Mouse (Mus musculus): ENCODE measurements around the gene Tm4sf5.
"Not testable (repeated sequence)": the region's sequence is repeated elsewhere in the genome, so short reads cannot be mapped to it uniquely, and the experiment has no call there.

The Tm4sf5 gene

DNA sequence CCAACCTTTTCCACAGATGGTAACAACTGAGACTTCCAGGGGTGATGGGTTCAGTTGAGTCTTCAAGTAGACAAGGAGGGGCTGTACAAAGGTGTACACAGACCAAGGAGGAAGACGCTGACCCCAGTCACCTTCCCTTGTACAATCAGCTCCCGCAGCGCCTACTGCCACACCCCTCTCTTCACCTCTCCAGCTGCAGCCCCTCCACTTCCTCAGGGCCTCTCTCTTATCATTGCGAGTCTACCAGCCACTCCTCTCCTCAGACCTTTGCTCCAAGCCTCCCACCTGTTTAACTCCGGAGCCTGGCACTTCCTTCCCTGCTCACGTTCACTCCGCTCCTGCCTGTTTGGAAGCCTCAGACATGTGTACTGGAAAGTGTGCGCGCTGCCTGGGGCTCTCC is at the start of gene Tm4sf5:
Gene Tm4sf5 (plus strand): TSS at position 275 of the 400 bp plus-strand sequence.
- DNase-seq = no peak

GRCm38 (mm10) chr11:70458688-70459600 is 46.1 kb upstream of the Tm4sf5 start, which contains the start of gene Zmynd15:
Gene Zmynd15 (plus strand): TSS chr11:70459433.
- no peak for DNase-seq

- peak in 1 of 2 experiments; percentile 27 for DNase-seq
These were observed 45.4 kb upstream of the Tm4sf5 start, which contains the start of gene Cxcl16 for GRCm38 (mm10) chr11:70459601-70460101. Gene Cxcl16 (minus strand): TSS chr11:70459984.

DNA sequence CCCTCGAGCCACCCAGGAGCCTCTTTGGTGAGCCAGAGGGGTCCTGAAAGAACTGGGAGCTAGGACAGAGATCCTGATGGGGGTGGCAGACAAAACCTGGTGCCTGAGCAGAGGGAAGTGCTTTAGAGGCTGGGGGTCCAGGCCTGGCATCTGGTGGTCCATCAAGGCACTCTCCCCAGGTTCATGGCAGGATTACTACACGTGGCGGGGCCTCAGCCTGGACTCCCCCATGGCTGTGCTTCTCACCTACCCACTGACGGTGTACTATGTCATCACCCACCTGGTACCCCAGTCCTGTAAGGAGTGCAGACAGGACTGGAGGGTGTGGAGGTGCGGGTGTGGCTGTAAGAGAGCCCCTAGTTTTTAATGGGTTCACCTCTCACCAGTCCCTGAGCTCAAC is 41.1 kb upstream of the Tm4sf5 start:
- no peak for DNase-seq

GRCm38 (mm10) chr11:70465211-70465610 is 39.8 kb upstream of the Tm4sf5 start:
- peak in 1 of 2 experiments; percentile 21 for DNase-seq

DNA sequence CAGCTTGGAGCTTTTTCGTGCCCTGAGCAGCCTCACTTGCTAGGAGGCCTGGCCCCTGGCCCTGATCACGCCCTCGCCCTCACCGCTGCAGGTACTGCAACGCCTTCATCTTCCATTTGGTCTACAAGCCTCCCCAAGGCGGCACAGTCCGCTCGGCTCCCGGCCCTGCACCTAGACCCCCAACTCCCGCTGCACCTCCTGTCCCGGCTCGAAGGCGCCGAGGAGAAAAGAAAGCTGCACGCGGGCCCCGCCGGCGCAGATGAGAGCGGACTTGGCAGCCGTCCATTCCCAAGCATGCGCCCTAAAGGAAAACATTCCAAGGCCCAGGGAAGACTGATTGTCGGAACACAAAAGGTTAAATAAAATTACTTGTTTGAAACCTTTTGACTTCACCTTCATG is 39.2 kb upstream of the Tm4sf5 start:
- peak; percentile 49 to 60 for DNase-seq

DNA sequence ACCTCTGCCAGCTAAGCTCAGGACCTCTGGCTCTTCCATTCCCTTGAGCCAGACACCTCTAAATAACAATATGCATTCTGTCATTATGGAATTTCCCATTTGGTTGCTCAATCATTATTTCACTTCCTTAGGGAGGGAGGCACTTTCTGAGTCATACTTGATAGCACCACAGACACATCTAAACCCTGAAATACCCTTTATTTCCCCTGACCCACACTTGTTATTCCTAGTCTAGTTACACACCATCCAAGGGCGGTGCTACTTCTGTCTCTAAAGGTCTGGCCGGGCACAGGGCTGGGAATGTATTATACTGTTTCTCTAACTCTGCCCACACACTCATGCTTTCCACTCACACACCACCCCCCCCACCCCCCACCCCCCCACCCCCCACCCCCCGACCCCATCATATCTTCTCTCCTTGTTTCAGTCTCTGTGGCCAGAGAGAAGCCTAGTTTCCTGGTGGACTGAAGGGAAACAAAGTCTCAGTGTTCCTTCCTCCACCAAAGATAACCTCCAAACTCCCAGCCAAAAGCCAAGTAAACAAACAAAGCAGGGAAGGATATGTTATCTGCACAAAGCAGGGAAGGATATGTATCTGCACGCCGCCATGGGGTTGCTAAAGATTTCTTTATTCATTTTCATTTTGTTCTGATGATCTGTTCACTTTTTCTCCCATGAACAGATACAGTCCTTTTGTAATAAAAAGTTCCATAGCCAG is 37.0 kb upstream of the Tm4sf5 start:
- no peak for DNase-seq

DNA sequence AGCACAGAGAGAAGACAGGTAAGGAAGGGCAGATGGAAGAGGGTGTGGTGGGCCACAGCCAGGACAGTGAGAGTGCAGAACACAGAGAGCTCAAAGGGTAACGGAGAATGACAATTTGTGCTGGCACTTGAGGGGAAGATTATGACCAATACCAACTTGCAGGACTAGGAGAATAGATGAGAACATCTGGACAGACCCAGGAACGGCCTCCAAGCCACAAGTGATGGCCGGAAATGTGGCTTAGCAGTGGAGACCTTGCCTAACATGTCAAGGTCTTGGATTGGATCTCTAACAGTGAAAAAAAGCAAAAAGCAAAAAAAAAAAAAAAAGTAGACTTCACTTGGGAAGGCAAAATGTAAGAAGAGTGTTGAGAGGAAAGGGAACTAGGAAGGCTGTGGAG is 35.3 kb upstream of the Tm4sf5 start:
- no peak for DNase-seq

DNA sequence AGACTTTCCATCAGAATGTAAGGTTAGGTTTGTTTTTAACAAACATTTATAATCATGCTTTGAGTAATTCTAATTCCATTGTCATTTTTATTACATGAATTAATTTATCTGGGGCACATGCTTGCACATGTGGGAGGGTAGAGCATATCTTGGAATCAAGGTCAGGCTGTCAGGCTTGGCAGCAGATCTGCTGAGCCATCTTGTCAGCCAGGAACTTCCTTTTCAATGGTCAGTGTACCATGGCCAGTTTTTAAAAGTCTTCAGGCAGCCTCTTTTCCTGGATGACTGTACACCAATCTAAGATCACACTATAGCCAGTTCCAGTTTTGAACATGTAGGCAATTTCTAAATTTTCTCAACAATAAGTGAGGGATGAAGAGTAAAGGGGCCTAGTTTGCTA is 32.3 kb upstream of the Tm4sf5 start:
- DNase-seq = no peak

- not testable (repeated sequence) for DNase-seq
These were observed 31.8 kb upstream of the Tm4sf5 start for GRCm38 (mm10) chr11:70473291-70473690.

DNA sequence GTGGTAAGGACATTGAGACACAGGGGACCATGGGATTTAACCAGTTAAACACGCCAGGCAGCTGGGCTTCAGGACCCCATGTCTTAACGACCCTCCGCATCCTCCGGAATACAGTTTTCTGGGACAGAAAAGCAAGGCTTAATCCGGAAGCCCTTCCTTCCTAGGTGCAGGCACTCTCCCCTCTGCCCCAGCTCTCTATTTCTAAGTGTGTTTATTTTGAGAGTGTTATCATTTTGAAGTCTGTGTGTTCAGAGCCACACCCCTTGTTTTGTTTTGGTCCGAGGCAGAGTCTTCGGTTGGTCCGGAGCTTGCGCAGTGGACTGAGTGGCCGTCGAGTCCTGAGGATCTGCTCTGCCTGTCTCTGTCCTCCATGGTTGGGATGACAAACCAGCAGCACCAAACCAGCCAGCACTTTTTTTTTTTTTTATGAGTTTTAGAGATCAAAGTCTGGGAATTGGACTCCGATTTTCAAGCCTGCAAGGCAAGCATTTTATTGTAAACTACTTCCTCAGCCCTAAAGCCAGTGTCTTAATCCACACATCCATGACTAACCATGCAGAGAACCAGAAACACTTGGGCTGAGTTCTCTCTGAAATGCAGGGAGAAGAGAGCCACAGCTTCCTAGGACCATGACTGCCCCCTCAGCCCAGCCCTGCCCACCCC is 30.0 kb upstream of the Tm4sf5 start:
- DNase-seq = no peak

DNA sequence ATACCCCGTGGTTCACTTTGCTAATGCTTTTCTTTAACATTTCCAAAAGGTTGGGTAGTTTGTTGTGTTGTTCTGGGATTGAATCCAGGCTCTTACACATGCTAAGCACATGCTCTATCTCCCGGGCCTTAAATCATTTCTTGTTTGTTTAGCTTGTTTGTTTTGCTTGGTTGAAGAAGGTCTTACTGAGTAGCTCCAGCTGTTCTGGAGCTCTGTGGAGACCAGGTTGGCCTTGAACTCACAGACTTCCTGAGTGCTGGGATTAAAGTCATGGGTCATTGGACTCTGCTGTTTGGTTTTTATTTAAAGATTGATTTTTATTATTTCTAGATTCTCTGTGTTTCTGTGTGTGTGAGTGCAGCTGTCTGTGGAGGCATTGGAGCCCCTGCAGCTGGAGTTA is 19.5 kb upstream of the Tm4sf5 start:
- no peak for DNase-seq

GRCm38 (mm10) chr11:70487816-70488215 is 17.2 kb upstream of the Tm4sf5 start:
- no peak for DNase-seq

- no peak for DNase-seq
These were observed 15.9 kb upstream of the Tm4sf5 start for GRCm38 (mm10) chr11:70489138-70489537.

GRCm38 (mm10) chr11:70489684-70490083 is 15.4 kb upstream of the Tm4sf5 start:
- DNase-seq = no peak

DNA sequence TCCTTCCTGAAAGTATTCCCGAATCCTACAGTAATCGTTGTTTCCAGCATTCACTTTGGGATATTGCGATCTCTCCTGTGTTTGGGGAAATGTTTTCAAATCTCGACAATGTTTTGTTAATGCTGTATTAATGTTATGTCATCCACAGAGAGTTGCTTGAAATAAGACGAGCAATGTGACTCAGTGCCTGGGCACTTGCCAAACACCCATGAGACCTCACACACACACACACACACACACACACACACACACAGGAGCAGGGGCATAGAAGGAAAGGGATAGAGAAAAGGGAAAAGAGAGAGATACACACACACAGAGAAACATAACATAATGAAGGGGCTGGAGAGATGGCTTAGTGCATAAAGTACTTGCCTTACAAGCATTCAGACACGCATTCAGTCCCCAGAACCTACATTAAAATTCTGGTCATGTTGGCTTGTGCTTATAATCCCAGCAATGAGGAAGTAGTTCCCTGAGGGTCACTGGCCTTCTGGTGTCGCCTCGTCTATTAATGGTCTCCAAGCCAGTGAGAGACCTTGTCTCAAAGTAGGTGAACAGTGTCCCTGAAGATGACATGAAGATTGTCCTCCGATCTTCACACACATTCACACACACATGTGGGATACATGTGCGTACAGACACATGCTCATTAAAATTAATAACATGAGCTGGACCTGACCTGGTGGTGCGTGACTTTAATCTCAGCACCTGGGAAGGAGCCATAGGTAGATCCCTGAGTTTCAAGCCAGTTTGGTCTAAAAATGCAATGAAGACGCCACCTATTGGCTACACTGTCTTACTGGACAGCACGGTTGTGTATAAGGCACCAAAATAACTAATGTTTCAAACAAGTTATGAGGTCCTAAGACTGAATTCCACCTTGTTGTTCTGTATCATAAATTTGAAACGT is 5.2 kb upstream of the Tm4sf5 start:
- peak; percentile 32 to 34 for DNase-seq

- DNase-seq = no peak
These were observed 4.6 kb upstream of the Tm4sf5 start for GRCm38 (mm10) chr11:70500476-70500812.

- DNase-seq = no peak
These were observed 3.0 kb upstream of the Tm4sf5 start for GRCm38 (mm10) chr11:70502018-70502417.

DNA sequence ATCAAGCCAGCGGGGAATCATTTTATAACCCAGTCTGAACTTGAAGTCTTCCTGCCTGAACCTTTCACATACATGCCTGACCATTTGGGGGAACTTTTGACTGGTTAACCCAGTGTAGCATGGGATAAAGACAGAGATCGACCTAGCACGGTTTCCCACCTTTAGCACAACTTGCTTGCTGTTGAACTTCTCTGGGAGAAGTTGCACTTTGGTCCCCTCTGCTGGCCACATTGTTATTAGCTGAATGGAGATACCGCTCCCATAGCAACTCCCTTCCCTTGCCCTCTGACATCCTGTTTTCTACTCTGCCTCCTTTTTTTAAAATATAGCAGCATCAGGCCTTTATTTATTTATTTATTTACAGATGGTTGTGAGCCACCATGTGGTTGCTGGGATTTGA is 1.3 kb downstream of the Tm4sf5 start:
- DNase-seq = peak; percentile 74 to 81

- no peak for DNase-seq
These were observed 2.0 kb downstream of the Tm4sf5 start for GRCm38 (mm10) chr11:70506962-70507515.

DNA sequence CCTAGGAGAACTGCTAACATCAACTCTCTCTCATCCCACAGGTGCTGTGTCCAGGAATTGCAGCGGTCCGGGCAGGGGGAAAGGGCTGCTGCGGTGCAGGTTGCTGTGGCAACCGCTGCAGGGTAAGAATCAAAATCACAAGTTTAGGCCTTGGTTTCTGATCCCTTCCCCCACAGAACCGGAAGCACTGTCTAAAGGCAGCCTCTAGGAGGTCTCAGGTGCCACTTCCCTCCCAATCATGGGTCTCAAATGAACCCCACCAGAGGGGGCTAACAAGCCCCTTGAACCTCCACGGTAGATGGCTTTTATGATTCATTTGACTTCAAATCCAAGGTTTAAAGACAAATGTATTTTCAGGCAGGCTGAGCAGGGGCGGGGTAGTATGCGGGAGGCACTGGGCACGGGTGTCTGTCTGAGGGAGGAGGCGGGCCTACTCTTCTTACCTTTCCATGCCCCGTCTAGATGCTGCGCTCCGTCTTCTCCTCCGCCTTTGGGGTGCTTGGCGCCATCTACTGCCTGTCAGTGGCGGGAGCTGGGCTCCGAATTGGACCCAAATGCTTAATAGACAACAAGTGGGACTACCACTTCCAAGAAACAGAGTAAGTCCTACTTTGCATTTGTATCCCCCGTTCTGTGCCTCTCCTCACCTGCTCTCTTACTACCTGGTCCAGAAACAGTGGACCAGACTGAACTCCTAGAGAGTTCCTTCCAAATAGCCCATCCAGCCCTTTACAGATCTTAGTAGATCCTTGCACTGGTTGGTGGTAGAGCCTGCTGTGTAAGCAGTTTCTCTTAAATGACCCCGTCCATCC is 4.9 kb downstream of the Tm4sf5 start:
- DNase-seq = peak; percentile 64 to 73

Data from cerebellum, postnatal 14 days (tissue).